Mouse (Mus musculus) forebrain, embryonic 11.5 days (tissue): Measurements from ENCODE around the gene Doc2b. TPM values are rescaled to one million over a fixed set of nuclear protein-coding genes. Genes with fewer than 3 reads are reported as not detected.

ENCODE experiments used
- ATAC-seq: fragments of 200-750 bp; cut with Nextera tagmentation; replicated peaks from 2 replicates; pipeline ENCODE4 v1.8.0; 2017; ENCODE audit warnings: moderate TSS enrichment; ENCODE audit not compliant: low FRiP score
- DNase-seq: peaks from one replicate; pipeline ENCODE4 v3.0.0-alpha.2; 2017; ENCODE audit warnings: low spot score
- H3K27ac ChIP-seq: fragments of 300-500 bp; sonication (generic); 2 replicates; pipeline ENCODE4 v1.5.1; 2014; ENCODE audit warnings: low read depth, low read length
- H3K27me3 ChIP-seq: fragments of 300-500 bp; sonication (generic); 2 replicates; pipeline ENCODE4 v1.6.1; 2014; ENCODE audit warnings: mild to moderate bottlenecking, low read length, mixed read lengths; ENCODE audit not compliant: control insufficient read depth, insufficient read depth
- H3K36me3 ChIP-seq: fragments of 300-500 bp; sonication (generic); 2 replicates; pipeline ENCODE4 v1.6.1; 2014; ENCODE audit warnings: mild to moderate bottlenecking, low read length, moderate library complexity, mixed read lengths; ENCODE audit not compliant: control insufficient read depth, insufficient read depth
- H3K4me1 ChIP-seq: fragments of 300-500 bp; sonication (generic); replicated peaks from 2 replicates; pipeline ENCODE4 v1.6.1; 2014; ENCODE audit warnings: low read length, mixed read lengths; ENCODE audit not compliant: control insufficient read depth, insufficient read depth
- H3K4me2 ChIP-seq: fragments of 300-500 bp; sonication (generic); 2 replicates; pipeline ENCODE4 v1.6.1; 2014; ENCODE audit warnings: low read depth, mild to moderate bottlenecking, low read length, moderate library complexity, mixed read lengths; ENCODE audit not compliant: severe bottlenecking
- H3K4me3 ChIP-seq: fragments of 300-500 bp; sonication (generic); 2 replicates; pipeline ENCODE4 v1.5.1; 2014; ENCODE audit warnings: low read depth, low read length
- H3K9ac ChIP-seq: fragments of 300-500 bp; sonication (generic); 2 replicates; pipeline ENCODE4 v1.6.1; 2014; ENCODE audit warnings: low read length
- H3K9me3 ChIP-seq: fragments of 300-500 bp; sonication (generic); 2 replicates; pipeline ENCODE4 v1.6.1; 2016; ENCODE audit warnings: low read length, mixed read lengths; ENCODE audit not compliant: control insufficient read depth
- WGBS: fragments of 180-500 bp; shearing (Covaris S2); extraction: QIAGEN DNeasy Blood & Tissue Kit; methylation state at CpG from one replicate; pipeline ENCODE4 v1.1.7; 2014; 5-methylcytosine and 5-hydroxymethylcytosine counted together
- polyA plus RNA-seq: library from polyadenylated mRNA; unstranded; fragments of >200 nt; fragmentation: Nextera tagmentation; extraction: Ambion mirVana; gene quantifications from 2 replicates; pipeline ENCODE4 v1.2.1, GENCODE M21; 2014

Doc2b gene
- polyA plus RNA-seq, 1 experiment from 2014 or later, result 0.20 TPM

GRCm38 (mm10) chr11:75796536-75797246 is 842 bp upstream of the Doc2b start:
- Histone ChIP-seq H3K4me3 (no peak overlapping the region), H3K9me3 (no peaks in the 10 kb centered on the region), H3K4me2 (no peak overlapping the region), H3K9ac (no peak overlapping the region), H3K27me3 (peaks cover 41% of the 10 kb centered on the region), H3K27ac (no peak overlapping the region), H3K36me3 (no peaks in the 10 kb centered on the region), H3K4me1 (peaks cover 12% of the 10 kb centered on the region; the same call in 1 of the 2 replicates)
- WGBS, result 78% methylated on average over 13 of the region's 13 CpGs
- DNase-seq (no peak), ATAC-seq (no peak)

GRCm38 (mm10) chr11:75795321-75795636 is 570 bp downstream of the Doc2b start:
- peaks cover 41% of the 10 kb centered on the region for H3K27me3 ChIP-seq
- peak overlapping the region; percentile 38 for H3K4me3 ChIP-seq
- no peak for ATAC-seq
- H3K4me1 ChIP-seq, result peaks cover 12% of the 10 kb centered on the region; the same call in 1 of the 2 replicates
- H3K4me2 ChIP-seq, result peak overlapping the region; percentile 55
- DNase-seq, result peak; percentile 64
- WGBS, result 2% methylated on average over 31 of the region's 42 CpGs
- no peaks in the 10 kb centered on the region for H3K9me3 ChIP-seq
- H3K9ac ChIP-seq, result no peak overlapping the region
- no peaks in the 10 kb centered on the region for H3K36me3 ChIP-seq
- no peak overlapping the region for H3K27ac ChIP-seq

GRCm38 (mm10) chr11:75794602-75795320 is 1.1 kb downstream of the Doc2b start:
- Histone ChIP-seq H3K4me1 (peaks cover 12% of the 10 kb centered on the region; the same call in 1 of the 2 replicates), H3K4me2 (peak overlapping the region; percentile 55), H3K36me3 (no peaks in the 10 kb centered on the region), H3K27me3 (peaks cover 41% of the 10 kb centered on the region), H3K27ac (no peak overlapping the region), H3K4me3 (peak overlapping the region; percentile 38), H3K9ac (peak overlapping the region; percentile 35; the same call in 1 of the 2 replicates), H3K9me3 (no peaks in the 10 kb centered on the region)
- 6% methylated on average over 45 of the region's 45 CpGs for WGBS
- no peak for ATAC-seq
- no peak for DNase-seq

GRCm38 (mm10) chr11:75793351-75793750 is 2.5 kb downstream of the Doc2b start:
- peaks cover 41% of the 10 kb centered on the region for H3K27me3 ChIP-seq
- ATAC-seq (no peak), DNase-seq (no peak)
- H3K4me2 ChIP-seq, result no peak overlapping the region
- H3K4me1 ChIP-seq, result peaks cover 12% of the 10 kb centered on the region; the same call in 1 of the 2 replicates
- H3K9ac ChIP-seq, result no peak overlapping the region
- no peaks in the 10 kb centered on the region for H3K36me3 ChIP-seq
- no peak overlapping the region for H3K4me3 ChIP-seq
- WGBS, result 70% methylated on average over 5 of the region's 5 CpGs
- H3K9me3 ChIP-seq, result no peaks in the 10 kb centered on the region
- no peak overlapping the region for H3K27ac ChIP-seq

GRCm38 (mm10) chr11:75792535-75792934 is 3.3 kb downstream of the Doc2b start:
- DNase-seq (no peak), ATAC-seq (no peak)
- Histone ChIP-seq H3K27me3 (peaks cover 41% of the 10 kb centered on the region), H3K4me2 (no peak overlapping the region), H3K4me1 (peaks cover 12% of the 10 kb centered on the region; the same call in 1 of the 2 replicates), H3K9ac (no peak overlapping the region), H3K4me3 (no peak overlapping the region), H3K27ac (no peak overlapping the region), H3K9me3 (no peaks in the 10 kb centered on the region), H3K36me3 (no peaks in the 10 kb centered on the region)
- 76% methylated on average over 5 of the region's 5 CpGs for WGBS

- no peak for ATAC-seq
- DNase-seq, result no peak
- Histone ChIP-seq H3K4me1 (no peaks in the 10 kb centered on the region), H3K27ac (no peak overlapping the region), H3K9me3 (no peaks in the 10 kb centered on the region), H3K27me3 (no peaks in the 10 kb centered on the region), H3K36me3 (no peaks in the 10 kb centered on the region), H3K9ac (no peak overlapping the region), H3K4me3 (no peak overlapping the region), H3K4me2 (no peak overlapping the region)
- WGBS, result 80% methylated on average over 8 of the region's 8 CpGs
Measured at GRCm38 (mm10) chr11:75785897-75786296, 10.0 kb downstream of the Doc2b start.

- no peak for ATAC-seq
- no peak overlapping the region for H3K4me3 ChIP-seq
- no peak overlapping the region for H3K27ac ChIP-seq
Measured at GRCm38 (mm10) chr11:75783799-75784198, 12.1 kb downstream of the Doc2b start.

GRCm38 (mm10) chr11:75781919-75782318 is 13.9 kb downstream of the Doc2b start:
- no peaks in the 10 kb centered on the region for H3K4me1 ChIP-seq
- H3K36me3 ChIP-seq, result no peaks in the 10 kb centered on the region
- H3K27me3 ChIP-seq, result no peaks in the 10 kb centered on the region
- H3K9ac ChIP-seq, result no peak overlapping the region
- DNase-seq (peak; percentile 74), ATAC-seq (no peak)
- H3K4me2 ChIP-seq, result no peak overlapping the region
- H3K27ac ChIP-seq, result no peak overlapping the region
- WGBS, result 26% methylated on average over 6 of the region's 6 CpGs
- H3K4me3 ChIP-seq, result no peak overlapping the region
- no peaks in the 10 kb centered on the region for H3K9me3 ChIP-seq

More at GRCm38 (mm10) chr11:75783799-75784198, 12.1 kb downstream of the Doc2b start:
- 94% methylated on average over 5 of the region's 5 CpGs for WGBS
- no peak for DNase-seq
- H3K9ac ChIP-seq, result no peak overlapping the region
- H3K27me3 ChIP-seq, result no peaks in the 10 kb centered on the region
- no peaks in the 10 kb centered on the region for H3K4me1 ChIP-seq
- H3K9me3 ChIP-seq, result no peaks in the 10 kb centered on the region
- no peak overlapping the region for H3K4me2 ChIP-seq
- no peaks in the 10 kb centered on the region for H3K36me3 ChIP-seq
